Mouse (Mus musculus): ENCODE data around the gene Serpini2. TPM values are rescaled to one million over a fixed set of nuclear protein-coding genes. Genes with fewer than 3 reads are reported as not detected.

The Serpini2 gene
- polyA plus RNA-seq, 1 experiment = 1.1 TPM

GRCm38 (mm10) chr3:75297758-75298111, 27.9 kb upstream of the Serpini2 start:
- no peaks in the 10 kb centered on the region for H3K27me3 ChIP-seq (ENCODE audit: control insufficient read depth, insufficient read depth, low read length)
- H3K4me3 ChIP-seq (ENCODE audit: extremely low read depth, insufficient read depth, insufficient read length) = no peak overlapping the region
- no peak for DNase-seq (ENCODE audit: low read depth in 1 of 2, low spot score in 2 of 2)
- no peak for TF ChIP-seq CTCF (IDR thresholded peaks at IDR 0.05; ENCODE audit: extremely low read depth, insufficient read depth, insufficient read length, insufficient replicate concordance)
- no peak for TF ChIP-seq POLR2A (IDR thresholded peaks at IDR 0.05; ENCODE audit: low read depth, low read length)
- 35% methylated on average over 3 of the region's 3 CpGs for WGBS
- no peak overlapping the region for H3K27ac ChIP-seq (ENCODE audit: insufficient read depth, low read length)
- no peaks in the 10 kb centered on the region for H3K36me3 ChIP-seq (ENCODE audit: control insufficient read depth, insufficient read depth, low read length)
- H3K4me1 ChIP-seq (ENCODE audit: control insufficient read depth, insufficient read depth, insufficient read length) = peaks cover 4% of the 10 kb centered on the region

GRCm38 (mm10) chr3:75297026-75297757, 27.3 kb upstream of the Serpini2 start:
- no peak overlapping the region for H3K4me3 ChIP-seq (ENCODE audit: extremely low read depth, insufficient read depth, insufficient read length)
- peak in 1 of 2 experiments; percentile 21 for DNase-seq (ENCODE audit: low read depth in 1 of 2, low spot score in 2 of 2)
- peaks cover 4% of the 10 kb centered on the region for H3K4me1 ChIP-seq (ENCODE audit: control insufficient read depth, insufficient read depth, insufficient read length)
- no peaks in the 10 kb centered on the region for H3K27me3 ChIP-seq (ENCODE audit: control insufficient read depth, insufficient read depth, low read length)
- H3K27ac ChIP-seq (ENCODE audit: insufficient read depth, low read length) = peak overlapping the region; percentile 55; the same call in 1 of the 2 replicates
- no peaks in the 10 kb centered on the region for H3K36me3 ChIP-seq (ENCODE audit: control insufficient read depth, insufficient read depth, low read length)
- TF ChIP-seq POLR2A (IDR thresholded peaks at IDR 0.05; ENCODE audit: low read depth, low read length) = no peak
- no peak for TF ChIP-seq CTCF (IDR thresholded peaks at IDR 0.05; ENCODE audit: extremely low read depth, insufficient read depth, insufficient read length, insufficient replicate concordance)
- WGBS = 14% methylated on average over 2 of the region's 2 CpGs

- Histone ChIP-seq H3K4me1 (ENCODE audit: control insufficient read depth, insufficient read depth, insufficient read length) (peaks cover 4% of the 10 kb centered on the region), H3K27me3 (ENCODE audit: control insufficient read depth, insufficient read depth, low read length) (no peaks in the 10 kb centered on the region), H3K36me3 (ENCODE audit: control insufficient read depth, insufficient read depth, low read length) (no peaks in the 10 kb centered on the region), H3K27ac (ENCODE audit: insufficient read depth, low read length) (no peak overlapping the region), H3K4me3 (ENCODE audit: extremely low read depth, insufficient read depth, insufficient read length) (no peak overlapping the region)
- WGBS = 70% methylated on average over 2 of the region's 2 CpGs
- DNase-seq (ENCODE audit: low read depth in 1 of 2, low spot score in 2 of 2) = no peak
- TF ChIP-seq CTCF (IDR thresholded peaks at IDR 0.05; ENCODE audit: extremely low read depth, insufficient read depth, insufficient read length, insufficient replicate concordance) = no peak
- no peak for TF ChIP-seq POLR2A (IDR thresholded peaks at IDR 0.05; ENCODE audit: low read depth, low read length)
Observed at GRCm38 (mm10) chr3:75293243-75293642, 23.4 kb upstream of the Serpini2 start.

- H3K36me3 ChIP-seq (ENCODE audit: control insufficient read depth, insufficient read depth, low read length) = no peaks in the 10 kb centered on the region
- TF ChIP-seq POLR2A (IDR thresholded peaks at IDR 0.05; ENCODE audit: low read depth, low read length) (no peak), CTCF (IDR thresholded peaks at IDR 0.05; ENCODE audit: extremely low read depth, insufficient read depth, insufficient read length, insufficient replicate concordance) (no peak)
- no peak overlapping the region for H3K27ac ChIP-seq (ENCODE audit: insufficient read depth, low read length)
- no peak overlapping the region for H3K4me3 ChIP-seq (ENCODE audit: extremely low read depth, insufficient read depth, insufficient read length)
- H3K27me3 ChIP-seq (ENCODE audit: control insufficient read depth, insufficient read depth, low read length) = no peaks in the 10 kb centered on the region
- no peak for DNase-seq (ENCODE audit: low read depth in 1 of 2, low spot score in 2 of 2)
- H3K4me1 ChIP-seq (ENCODE audit: control insufficient read depth, insufficient read depth, insufficient read length) = no peaks in the 10 kb centered on the region
- 54% methylated on average over 4 of the region's 4 CpGs for WGBS
Observed at GRCm38 (mm10) chr3:75277455-75277854, 7.6 kb upstream of the Serpini2 start.

- TF ChIP-seq CTCF (IDR thresholded peaks at IDR 0.05; ENCODE audit: extremely low read depth, insufficient read depth, insufficient read length, insufficient replicate concordance) = no peak
- TF ChIP-seq POLR2A (IDR thresholded peaks at IDR 0.05; ENCODE audit: low read depth, low read length) = no peak
- DNase-seq (ENCODE audit: low read depth in 1 of 2, low spot score in 2 of 2) = no peak
- Histone ChIP-seq H3K4me1 (ENCODE audit: control insufficient read depth, insufficient read depth, insufficient read length) (no peaks in the 10 kb centered on the region), H3K36me3 (ENCODE audit: control insufficient read depth, insufficient read depth, low read length) (no peaks in the 10 kb centered on the region), H3K27me3 (ENCODE audit: control insufficient read depth, insufficient read depth, low read length) (no peaks in the 10 kb centered on the region), H3K4me3 (ENCODE audit: extremely low read depth, insufficient read depth, insufficient read length) (no peak overlapping the region), H3K27ac (ENCODE audit: insufficient read depth, low read length) (no peak overlapping the region)
- WGBS = 86% methylated on average over 3 of the region's 3 CpGs
Observed at GRCm38 (mm10) chr3:75276522-75276921, 6.6 kb upstream of the Serpini2 start.

- Histone ChIP-seq H3K27ac (ENCODE audit: insufficient read depth, low read length) (no peak overlapping the region), H3K36me3 (ENCODE audit: control insufficient read depth, insufficient read depth, low read length) (no peaks in the 10 kb centered on the region), H3K4me1 (ENCODE audit: control insufficient read depth, insufficient read depth, insufficient read length) (no peaks in the 10 kb centered on the region), H3K4me3 (ENCODE audit: extremely low read depth, insufficient read depth, insufficient read length) (no peak overlapping the region), H3K27me3 (ENCODE audit: control insufficient read depth, insufficient read depth, low read length) (no peaks in the 10 kb centered on the region)
- no peak for DNase-seq (ENCODE audit: low read depth in 1 of 2, low spot score in 2 of 2)
- no peak for TF ChIP-seq POLR2A (IDR thresholded peaks at IDR 0.05; ENCODE audit: low read depth, low read length)
- TF ChIP-seq CTCF (IDR thresholded peaks at IDR 0.05; ENCODE audit: extremely low read depth, insufficient read depth, insufficient read length, insufficient replicate concordance) = no peak
Observed at GRCm38 (mm10) chr3:75275127-75275526, 5.2 kb upstream of the Serpini2 start.

- H3K4me3 ChIP-seq (ENCODE audit: extremely low read depth, insufficient read depth, insufficient read length) = no peak overlapping the region
- no peak overlapping the region for H3K27ac ChIP-seq (ENCODE audit: insufficient read depth, low read length)
- no peak for TF ChIP-seq POLR2A (IDR thresholded peaks at IDR 0.05; ENCODE audit: low read depth, low read length)
- no peak for TF ChIP-seq CTCF (IDR thresholded peaks at IDR 0.05; ENCODE audit: extremely low read depth, insufficient read depth, insufficient read length, insufficient replicate concordance)
- no peaks in the 10 kb centered on the region for H3K27me3 ChIP-seq (ENCODE audit: control insufficient read depth, insufficient read depth, low read length)
- no peaks in the 10 kb centered on the region for H3K4me1 ChIP-seq (ENCODE audit: control insufficient read depth, insufficient read depth, insufficient read length)
- no peaks in the 10 kb centered on the region for H3K36me3 ChIP-seq (ENCODE audit: control insufficient read depth, insufficient read depth, low read length)
- DNase-seq (ENCODE audit: low read depth in 1 of 2, low spot score in 2 of 2) = no peak
Observed at GRCm38 (mm10) chr3:75259356-75259755, 10.5 kb downstream of the Serpini2 start.
